Mouse (Mus musculus) lung, embryonic 14.5 days (tissue): Measurements from ENCODE around the gene Vwce. TPM values are rescaled to one million over a fixed set of nuclear protein-coding genes. Genes with fewer than 3 reads are reported as not detected.

Experiments used
- ATAC-seq: fragments of 200-750 bp; cut with Nextera tagmentation; 2 replicates; pipeline ENCODE4 v1.8.0; 2017; ENCODE audit warnings: mild to moderate bottlenecking, moderate TSS enrichment, moderate library complexity; ENCODE audit not compliant: insufficient read depth
- DNase-seq: peaks from one replicate; pipeline ENCODE4 v3.0.0-alpha.2; 2015
- H3K27ac ChIP-seq: fragments of 300-500 bp; sonication (generic); 2 replicates; pipeline ENCODE4 v1.5.1; 2014; ENCODE audit warnings: low read depth, mild to moderate bottlenecking, moderate library complexity
- H3K27me3 ChIP-seq: fragments of 300-500 bp; sonication (generic); 2 replicates; pipeline ENCODE4 v1.6.1; 2014; ENCODE audit warnings: low read length, control low read depth; ENCODE audit not compliant: insufficient read depth
- H3K36me3 ChIP-seq: fragments of 300-500 bp; sonication (generic); 2 replicates; pipeline ENCODE4 v1.6.1; 2014; ENCODE audit warnings: control low read depth; ENCODE audit not compliant: insufficient read depth
- H3K4me1 ChIP-seq: fragments of 300-500 bp; sonication (generic); 2 replicates; pipeline ENCODE4 v1.6.1; 2014; ENCODE audit warnings: antibody characterized with exemption, control low read depth; ENCODE audit not compliant: insufficient read depth
- H3K4me2 ChIP-seq: fragments of 300-500 bp; sonication (generic); 2 replicates; pipeline ENCODE4 v1.6.1; 2014; ENCODE audit warnings: mild to moderate bottlenecking
- H3K4me3 ChIP-seq: fragments of 300-500 bp; sonication (generic); 2 replicates; pipeline ENCODE4 v1.5.1; 2014; ENCODE audit warnings: low read depth, low read length
- H3K9ac ChIP-seq: fragments of 300-500 bp; sonication (generic); 2 replicates; pipeline ENCODE4 v1.6.1; 2014
- H3K9me3 ChIP-seq: fragments of 300-500 bp; sonication (generic); 2 replicates; pipeline ENCODE4 v1.6.1; 2016; ENCODE audit warnings: low read depth, low read length, control low read depth
- CTCF ChIP-seq: IDR thresholded peaks from 2 replicates; pipeline ENCODE4 v1.5.1; 2016; ENCODE audit warnings: antibody characterized with exemption, low read depth
- WGBS: fragments of 180-500 bp; shearing (Covaris S2); extraction: QIAGEN DNeasy Blood & Tissue Kit; methylation state at CpG from one replicate; pipeline ENCODE4 v1.1.7; 2014; 5-methylcytosine and 5-hydroxymethylcytosine counted together
- polyA plus RNA-seq: library from polyadenylated mRNA; unstranded; fragments of >200 nt; fragmentation: Nextera tagmentation; extraction: Ambion mirVana; gene quantifications from 2 replicates; pipeline ENCODE4 v1.2.1, GENCODE M21; 2014

Gene Vwce
- polyA plus RNA-seq, 1 experiment from 2014 or later, result 1.3 TPM

GRCm38 (mm10) chr19:10713551-10713950 is 79.5 kb downstream of the Vwce start:
- H3K9me3 ChIP-seq, result no peaks in the 10 kb centered on the region
- no peak overlapping the region for H3K4me3 ChIP-seq
- DNase-seq, result no peak
- no peak for ATAC-seq
- H3K27ac ChIP-seq, result no peak overlapping the region
- WGBS, result 86% methylated on average over 10 of the region's 10 CpGs
- no peak overlapping the region for H3K9ac ChIP-seq
- TF ChIP-seq CTCF, result no peak
- H3K36me3 ChIP-seq, result peaks cover 40% of the 10 kb centered on the region
- H3K4me2 ChIP-seq, result no peak overlapping the region
- H3K27me3 ChIP-seq, result no peaks in the 10 kb centered on the region
- H3K4me1 ChIP-seq, result no peaks in the 10 kb centered on the region

GRCm38 (mm10) chr19:10714168-10714567 is 80.2 kb downstream of the Vwce start:
- H3K4me3 ChIP-seq, result no peak overlapping the region
- no peak overlapping the region for H3K9ac ChIP-seq
- 80% methylated on average over 6 of the region's 6 CpGs for WGBS
- H3K36me3 ChIP-seq, result peaks cover 35% of the 10 kb centered on the region
- H3K9me3 ChIP-seq, result no peaks in the 10 kb centered on the region
- H3K4me2 ChIP-seq, result no peak overlapping the region
- no peak for ATAC-seq
- H3K27ac ChIP-seq, result no peak overlapping the region
- no peak for TF ChIP-seq CTCF
- H3K4me1 ChIP-seq, result no peaks in the 10 kb centered on the region
- H3K27me3 ChIP-seq, result no peaks in the 10 kb centered on the region
- DNase-seq, result no peak

- Histone ChIP-seq H3K4me3 (no peak overlapping the region), H3K9ac (no peak overlapping the region), H3K9me3 (no peaks in the 10 kb centered on the region), H3K27ac (no peak overlapping the region), H3K4me1 (peaks cover 4% of the 10 kb centered on the region; the same call in 1 of the 2 replicates), H3K4me2 (no peak overlapping the region), H3K27me3 (no peaks in the 10 kb centered on the region), H3K36me3 (peaks cover 35% of the 10 kb centered on the region)
- ATAC-seq, result peak; percentile 39; the same call in 1 of the 2 replicates
- TF ChIP-seq CTCF, result peak; percentile 92
- 40% methylated on average over 4 of the region's 4 CpGs for WGBS
- DNase-seq, result peak; percentile 84
Measured at GRCm38 (mm10) chr19:10714682-10715475, 80.9 kb downstream of the Vwce start.

GRCm38 (mm10) chr19:10715476-10715875 is 81.5 kb downstream of the Vwce start:
- Histone ChIP-seq H3K4me3 (no peak overlapping the region), H3K27ac (no peak overlapping the region), H3K4me1 (peaks cover 6% of the 10 kb centered on the region; the same call in 1 of the 2 replicates), H3K27me3 (no peaks in the 10 kb centered on the region), H3K4me2 (no peak overlapping the region), H3K9me3 (no peaks in the 10 kb centered on the region), H3K36me3 (peaks cover 35% of the 10 kb centered on the region), H3K9ac (no peak overlapping the region)
- WGBS, result 83% methylated on average over 6 of the region's 6 CpGs
- no peak for ATAC-seq
- DNase-seq, result no peak
- TF ChIP-seq CTCF, result no peak

Other genes starting within 250 kb of the Vwce start
- gene Syt7, start 245.1 kb upstream of the Vwce start, polyA plus RNA-seq, result 3.3 and 4.7 TPM in 2 replicates
- 0.78 and 0.97 TPM in 2 replicates for gene Lrrc10b, start 176.7 kb upstream of the Vwce start, polyA plus RNA-seq
- gene Ppp1r32, start 151.3 kb upstream of the Vwce start, polyA plus RNA-seq, result 0.26 TPM in 1 of 2 replicates, not detected in the other
- gene Cpsf7, start 108.9 kb upstream of the Vwce start, polyA plus RNA-seq, result 58.9 and 60.3 TPM in 2 replicates
- gene Sdhaf2, start 108.1 kb upstream of the Vwce start, polyA plus RNA-seq, result 59.4 and 62.6 TPM in 2 replicates
- gene Tmem216, start 78.0 kb upstream of the Vwce start, polyA plus RNA-seq, result 59.2 and 60.2 TPM in 2 replicates
- gene Cyb561a3, start 57.0 kb upstream of the Vwce start, polyA plus RNA-seq, result 18.0 and 19.2 TPM in 2 replicates
- gene Tmem138, start 56.9 kb upstream of the Vwce start, polyA plus RNA-seq, result 42.2 and 44.8 TPM in 2 replicates
- gene Ddb1, start 28.9 kb upstream of the Vwce start, polyA plus RNA-seq, result 373 and 396 TPM in 2 replicates
- gene Tkfc, start 28.6 kb upstream of the Vwce start, polyA plus RNA-seq, result 19.2 and 19.4 TPM in 2 replicates
- not detected in 2 replicates for gene Pga5, start 43.9 kb downstream of the Vwce start, polyA plus RNA-seq
- 30.3 and 33.1 TPM in 2 replicates for gene Vps37c, start 54.5 kb downstream of the Vwce start, polyA plus RNA-seq
- 0.39 and 0.63 TPM in 2 replicates for gene Cd5, start 104.8 kb downstream of the Vwce start, polyA plus RNA-seq
- gene Cd6, start 195.8 kb downstream of the Vwce start, polyA plus RNA-seq, result 0.17 TPM in 1 of 2 replicates, not detected in the other
- 0.41 and 0.46 TPM in 2 replicates for gene Slc15a3, start 205.5 kb downstream of the Vwce start, polyA plus RNA-seq
- 68.7 and 80.2 TPM in 2 replicates for gene Tmem132a, start 235.7 kb downstream of the Vwce start, polyA plus RNA-seq
- 120 and 122 TPM in 2 replicates for gene Tmem109, start 247.8 kb downstream of the Vwce start, polyA plus RNA-seq